Mouse (Mus musculus) megakaryocyte, embryonic 14.5 days (primary cell): ENCODE measurements around the gene Rassf8.

Experiments used
- FLI1 ChIP-seq: IDR thresholded peaks from 2 replicates; pipeline ENCODE4 v1.6.1; 2012; ENCODE audit warnings: low read length, inconsistent platforms, mixed read lengths
- GATA1 ChIP-seq: IDR thresholded peaks from 3 replicates; pipeline ENCODE4 v1.6.1; 2012; ENCODE audit warnings: mixed read lengths, low read length, inconsistent platforms, borderline replicate concordance

- no peak for TF ChIP-seq FLI1
- no peak for TF ChIP-seq GATA1
Measured at GRCm38 (mm10) chr6:145703667-145704066, 42.9 kb upstream of the Rassf8 start.
